Mouse (Mus musculus) C2C12 (cell line): ENCODE results near the gene Hdac5.

Experiments
- CEBPB ChIP-seq: IDR thresholded peaks from one replicate; pipeline ENCODE4 v1.6.1; 2011; ENCODE audit warnings: low read depth, mild to moderate bottlenecking, control low read depth, moderate library complexity
- CTCF ChIP-seq: IDR thresholded peaks from one replicate; pipeline ENCODE4 v1.5.1; 2011; ENCODE audit not compliant: control insufficient read depth, insufficient read depth, insufficient read length
- MYOG ChIP-seq: IDR thresholded peaks from one replicate; pipeline ENCODE4 v1.6.1; 2011; ENCODE audit not compliant: control insufficient read depth, insufficient read length; ENCODE audit errors: extremely low read depth

GRCm38 (mm10) chr11:102246273-102246635 is 16.3 kb upstream of the Hdac5 start:
- TF ChIP-seq CTCF, result no peak
- TF ChIP-seq CEBPB, result no peak
- TF ChIP-seq MYOG, result no peak
